Mouse (Mus musculus) adrenal gland, postnatal 4 days (tissue): ENCODE data around the gene Unk. TPM values are rescaled to one million over a fixed set of nuclear protein-coding genes. Genes with fewer than 3 reads are reported as not detected.
"Not testable (repeated sequence)": the region's sequence is repeated elsewhere in the genome, so short reads cannot be mapped to it uniquely, and the experiment has no call there.

Source experiments
- DNase-seq, 2 experiments: peaks; one replicate each; pipeline ENCODE4 v3.0.0; 2021 to 2022; ENCODE audit warnings: low spot score in 2 of 2, mixed read lengths in 2 of 2
- total RNA-seq, 2 experiments: library from RNA; stranded (reverse); gene quantifications; 2 replicates each; pipeline ENCODE4 v1.2.3; 2021

The Unk gene
- total RNA-seq, 2 experiments from 2014 or later = 41.3 to 45.5 TPM

DNA sequence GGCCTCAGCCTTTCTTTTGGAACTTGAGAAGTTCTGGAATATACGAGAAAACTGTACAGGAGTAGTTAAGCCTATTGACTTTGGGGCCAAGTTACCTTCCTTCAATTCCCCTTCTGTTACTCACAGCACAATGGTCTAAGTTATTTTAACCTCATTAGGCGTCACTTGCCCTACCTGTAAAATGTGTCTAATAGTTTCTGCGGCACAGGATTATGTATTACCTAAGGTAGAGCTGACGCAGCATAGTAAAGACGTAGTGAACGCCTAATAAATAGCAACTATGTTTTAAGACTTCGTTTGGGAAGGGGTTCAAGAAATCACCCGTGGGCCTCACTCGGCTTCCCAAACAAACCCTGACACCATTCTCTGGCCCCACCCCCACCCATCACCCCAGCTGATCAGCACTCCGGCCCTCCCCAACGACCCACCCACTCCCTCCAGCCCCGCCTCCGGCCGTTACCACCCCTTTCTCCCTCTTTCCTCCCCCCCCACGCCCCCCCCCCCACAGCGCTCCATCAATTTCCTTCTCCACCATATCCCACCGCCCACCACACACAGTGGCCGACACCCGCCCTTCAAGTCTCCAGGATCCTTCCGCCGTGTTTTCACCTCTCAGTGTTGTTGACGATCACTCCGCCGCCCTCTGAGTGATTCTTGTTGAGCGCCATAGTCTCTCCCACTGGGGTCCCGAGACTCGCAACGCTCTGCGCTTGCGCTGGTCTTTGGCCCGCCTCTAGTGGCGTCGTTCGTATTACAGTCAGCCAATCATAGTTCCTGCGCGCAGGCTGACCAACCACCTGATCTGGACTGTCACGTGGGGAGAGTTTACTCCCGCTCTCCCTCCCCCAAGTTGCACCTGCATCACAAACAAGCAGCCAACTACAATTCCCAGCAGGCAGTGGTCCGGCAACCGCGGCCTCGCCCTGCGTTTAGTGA is 56.4 kb downstream of the Unk start, which contains the start of gene Wbp2:
Gene Wbp2 (minus strand): TSS at position 738 of the 936 bp plus-strand sequence.
- peak; percentile 83 to 92 for DNase-seq

DNA sequence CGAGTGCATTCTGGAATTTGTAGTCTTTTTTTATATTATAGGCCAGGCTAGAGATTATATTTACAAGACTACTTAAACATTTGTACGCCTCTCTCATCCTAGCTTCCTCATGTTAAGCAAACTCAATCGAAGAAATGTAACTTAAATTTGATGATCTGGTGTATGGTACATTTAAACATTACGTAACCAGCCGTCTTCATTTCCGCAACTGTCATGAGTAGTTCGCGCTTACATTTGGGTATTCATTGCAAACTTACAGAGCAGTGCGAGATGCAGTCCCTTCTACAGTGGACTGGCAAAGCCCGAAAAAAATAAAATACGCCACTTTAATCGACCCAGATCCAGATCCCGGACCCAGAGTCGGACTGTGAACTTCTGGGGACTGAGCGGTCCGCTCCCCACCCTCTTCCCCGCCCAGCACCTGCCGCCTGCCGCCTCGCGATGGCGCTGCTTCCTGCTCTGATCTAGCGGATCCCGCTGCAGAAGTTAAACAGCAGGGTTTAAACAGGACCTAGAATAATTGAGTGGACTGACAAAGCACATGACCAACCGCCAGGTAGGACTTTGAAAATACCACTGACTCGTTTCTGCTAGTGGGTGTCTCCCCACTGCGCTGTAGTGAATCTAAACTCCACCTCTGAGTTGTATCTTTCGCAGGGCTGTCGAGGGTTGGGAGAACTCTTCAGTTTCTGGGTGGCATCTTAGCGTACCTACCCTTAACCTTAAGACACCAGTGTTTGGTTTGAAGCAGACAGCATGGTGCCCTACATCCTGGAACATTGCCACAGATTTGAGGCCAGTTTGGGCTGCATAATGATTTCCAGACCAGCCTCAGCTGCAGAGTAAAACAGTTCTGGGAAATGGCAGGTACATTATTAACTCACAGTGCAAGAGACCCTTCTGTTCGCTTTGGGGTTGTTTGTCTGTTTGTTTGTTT is 57.3 kb downstream of the Unk start:
- DNase-seq = peak; percentile 69 to 75

DNA sequence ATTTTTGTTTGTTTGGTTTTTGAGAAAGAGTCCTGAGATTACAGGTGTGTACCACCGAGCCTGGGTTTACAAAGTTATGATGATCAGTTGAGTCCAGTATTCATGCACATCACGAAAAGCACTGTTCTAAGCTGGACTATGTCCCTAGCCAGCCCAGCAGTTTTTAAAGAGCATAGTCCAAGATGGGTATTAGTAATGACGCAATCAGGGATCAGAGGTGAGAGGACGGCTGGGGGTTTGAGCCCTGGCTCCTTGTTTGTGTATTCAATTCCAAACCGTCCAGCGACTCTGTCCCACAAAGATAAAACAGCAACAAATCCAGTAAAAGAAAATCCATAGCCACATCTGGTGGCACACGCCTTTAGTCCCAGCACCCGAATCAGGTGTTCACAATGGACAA is 58.1 kb downstream of the Unk start:
- no peak for DNase-seq

DNA sequence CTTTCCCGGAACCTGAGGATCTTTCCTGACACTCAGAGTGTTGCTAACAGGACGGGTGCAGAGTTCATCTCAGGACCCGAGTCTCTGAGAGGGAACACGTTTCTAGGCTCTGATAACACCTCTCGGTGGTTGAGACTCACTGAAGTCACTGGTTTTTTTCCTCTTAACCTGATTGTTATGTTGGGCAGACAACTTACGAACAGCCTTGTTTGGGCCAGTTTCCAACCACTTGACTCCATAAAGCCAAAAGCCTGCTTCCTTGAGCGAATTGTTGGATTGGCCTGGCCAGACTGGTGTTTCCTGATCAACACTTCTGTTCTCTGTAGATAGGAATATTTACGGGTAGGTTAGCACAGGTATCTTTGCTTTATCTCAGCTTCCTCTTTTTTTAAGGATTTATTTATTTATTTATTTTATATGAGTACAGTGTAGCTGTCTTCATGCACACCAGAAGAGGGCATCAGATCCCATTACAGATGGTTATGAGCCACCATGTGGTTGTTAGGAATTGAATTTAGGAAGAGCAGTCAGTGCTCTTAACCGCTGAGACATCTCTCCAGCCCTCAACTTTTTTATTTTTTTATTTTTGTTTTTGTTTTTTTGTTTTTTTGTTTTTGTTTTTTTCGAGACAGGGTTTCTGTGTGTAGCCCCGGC is 58.7 kb downstream of the Unk start:
- DNase-seq = no peak

DNA sequence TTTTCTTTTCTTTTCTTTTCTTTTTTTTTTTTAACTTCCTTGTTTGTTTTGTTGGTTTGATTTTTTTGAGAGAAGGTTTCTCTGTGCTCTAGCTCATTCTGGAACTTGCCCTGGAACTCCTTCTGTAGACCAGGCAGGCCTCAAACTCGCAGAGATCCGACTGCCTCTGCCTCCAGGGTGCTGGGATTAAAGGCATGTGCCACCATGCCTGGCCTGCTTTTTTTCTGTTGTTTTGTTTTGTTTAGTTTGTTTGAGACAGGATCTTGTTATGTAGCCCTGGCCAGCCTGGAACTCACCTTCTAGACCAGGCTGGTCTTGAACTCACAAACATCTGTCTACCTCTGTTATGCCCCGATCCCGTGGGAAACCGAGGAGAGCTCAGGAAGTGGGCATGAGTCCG is 59.4 kb downstream of the Unk start:
- no peak for DNase-seq

DNA sequence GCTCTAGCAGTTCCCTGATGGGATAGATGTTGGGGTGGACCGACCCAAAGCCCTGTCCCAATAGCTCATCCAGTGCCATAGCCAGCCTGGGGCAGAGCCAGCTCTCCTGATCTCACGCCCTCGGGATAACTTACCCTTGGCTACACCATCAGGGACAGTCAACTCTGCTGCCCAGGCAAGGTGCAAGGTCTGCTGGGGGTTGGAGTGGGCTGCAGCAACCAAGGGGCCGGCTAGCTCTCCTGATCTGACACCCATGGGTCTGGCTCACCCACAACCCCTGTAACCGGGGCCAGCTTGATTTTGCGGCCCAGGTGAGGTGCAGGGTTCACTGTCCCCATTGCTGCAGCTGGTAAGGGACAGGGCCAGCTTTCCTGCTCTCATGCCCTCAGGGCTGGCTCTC is 61.5 kb downstream of the Unk start:
- DNase-seq = no peak

DNA sequence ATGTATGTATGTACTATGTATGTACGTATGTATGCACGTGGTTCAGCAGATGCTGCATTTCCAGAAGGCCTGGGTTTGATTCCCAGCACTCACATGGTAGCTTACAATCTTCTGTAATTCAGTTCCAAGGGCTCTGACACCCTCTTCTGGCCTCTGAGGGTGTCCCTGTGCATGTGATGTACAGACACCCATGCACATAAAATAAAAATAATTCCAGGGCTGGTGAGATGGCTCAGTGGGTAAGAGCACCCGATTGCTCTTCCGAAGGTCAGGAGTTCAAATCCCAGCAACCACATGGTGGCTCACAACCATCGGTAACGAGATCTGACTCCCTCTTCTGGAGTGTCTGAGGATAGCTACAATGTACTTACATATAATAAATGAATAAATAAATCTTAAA is 62.8 kb downstream of the Unk start:
- DNase-seq = not testable (repeated sequence)

DNA sequence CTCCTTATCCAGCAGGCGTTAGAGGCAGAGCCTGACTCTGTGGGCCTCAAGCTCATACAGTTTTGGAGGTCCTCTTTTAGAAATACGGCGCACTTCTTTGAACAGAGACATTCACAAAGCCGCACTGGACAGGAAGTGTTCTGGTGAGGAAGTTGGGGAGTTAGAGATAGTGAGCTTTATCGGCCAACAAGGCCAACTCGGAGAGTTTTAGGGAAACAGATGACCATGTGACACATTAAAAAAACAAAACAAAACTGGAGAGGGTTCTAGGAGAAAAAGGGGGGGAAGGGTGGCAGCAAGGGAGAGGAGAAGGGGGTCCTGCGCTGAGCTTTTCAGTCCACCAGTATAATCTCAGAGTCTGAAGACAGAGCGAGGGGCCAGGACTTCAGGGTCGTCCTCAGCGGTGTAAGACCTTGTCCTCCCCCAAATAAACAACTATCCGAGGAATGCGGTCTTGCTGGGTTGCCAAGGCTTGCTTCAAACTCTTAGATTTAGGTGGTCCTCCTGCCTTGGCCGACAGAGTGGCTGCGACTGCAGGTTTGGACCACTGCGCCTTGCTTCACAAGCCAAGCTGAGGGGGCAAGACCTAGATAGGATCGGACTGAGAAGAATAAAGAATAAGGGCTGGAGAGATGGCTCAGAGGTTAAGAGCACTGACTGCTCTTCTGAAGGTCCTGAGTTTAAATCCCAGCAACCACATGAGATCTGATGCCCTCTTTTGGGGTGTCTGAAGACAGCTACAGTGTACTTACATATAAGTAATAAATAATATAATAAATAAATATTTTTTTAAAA is 63.8 kb downstream of the Unk start:
- no peak for DNase-seq

DNA sequence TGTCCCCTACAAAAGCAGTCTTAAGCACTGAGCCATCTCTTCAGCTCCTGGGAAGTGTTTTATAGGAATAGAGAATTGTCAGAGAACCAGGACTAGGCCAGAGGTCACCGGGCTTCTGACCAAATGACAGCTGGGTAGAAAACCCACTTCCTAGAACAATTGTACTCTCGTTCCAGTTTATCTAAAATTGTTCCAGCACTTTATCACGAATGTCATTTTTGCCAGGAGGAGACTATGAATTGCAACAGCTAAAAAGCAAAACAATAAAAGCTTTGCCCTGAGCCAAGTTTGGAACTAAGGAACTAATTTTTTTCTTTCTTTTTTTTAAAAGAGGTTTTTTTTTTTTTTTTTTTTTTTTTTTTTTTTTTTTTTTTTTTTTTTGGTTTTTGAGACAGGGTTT is 65.5 kb downstream of the Unk start:
- no peak for DNase-seq

DNA sequence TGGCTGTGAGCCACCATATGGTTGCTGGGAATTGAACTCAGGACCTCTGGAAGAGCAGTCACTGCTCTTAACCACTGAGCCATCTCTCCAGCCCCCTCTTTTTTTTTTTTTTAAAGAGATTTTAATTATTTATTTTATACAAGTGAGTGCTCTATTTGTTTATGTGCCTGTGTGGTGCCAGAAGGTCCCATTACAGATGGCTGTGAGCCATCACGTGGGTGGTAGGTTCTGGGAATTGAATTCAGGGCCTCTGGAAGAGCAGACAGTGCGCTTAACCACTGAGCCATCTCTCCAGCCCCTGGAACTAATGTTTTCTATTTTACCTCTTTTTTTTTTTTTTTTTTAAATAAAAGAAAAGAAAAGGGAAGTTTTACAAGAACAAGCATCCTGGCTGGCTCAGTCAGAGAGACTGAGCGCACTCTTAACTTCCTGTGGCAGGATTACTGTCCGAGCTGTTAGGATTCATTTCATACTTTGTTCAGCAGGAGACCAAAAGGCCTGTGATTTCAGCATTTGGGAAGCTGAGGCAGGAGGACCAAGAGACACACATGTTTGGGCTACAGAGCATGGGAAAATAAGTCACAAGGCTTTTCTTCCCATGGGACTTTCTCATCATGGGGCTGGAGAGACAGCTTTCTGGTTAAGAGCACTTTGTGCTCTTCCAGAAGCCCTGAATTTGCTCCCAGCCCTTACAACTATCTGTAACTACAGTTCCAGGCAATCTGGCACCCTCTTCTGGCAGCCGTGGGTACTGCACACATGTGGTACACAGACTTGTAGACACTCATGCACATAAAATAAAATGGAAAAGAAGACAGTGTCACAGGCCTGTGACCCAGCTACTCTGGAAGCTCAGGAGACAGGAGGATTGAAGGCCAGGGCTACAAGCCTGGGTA is 66.3 kb downstream of the Unk start:
- no peak for DNase-seq

DNA sequence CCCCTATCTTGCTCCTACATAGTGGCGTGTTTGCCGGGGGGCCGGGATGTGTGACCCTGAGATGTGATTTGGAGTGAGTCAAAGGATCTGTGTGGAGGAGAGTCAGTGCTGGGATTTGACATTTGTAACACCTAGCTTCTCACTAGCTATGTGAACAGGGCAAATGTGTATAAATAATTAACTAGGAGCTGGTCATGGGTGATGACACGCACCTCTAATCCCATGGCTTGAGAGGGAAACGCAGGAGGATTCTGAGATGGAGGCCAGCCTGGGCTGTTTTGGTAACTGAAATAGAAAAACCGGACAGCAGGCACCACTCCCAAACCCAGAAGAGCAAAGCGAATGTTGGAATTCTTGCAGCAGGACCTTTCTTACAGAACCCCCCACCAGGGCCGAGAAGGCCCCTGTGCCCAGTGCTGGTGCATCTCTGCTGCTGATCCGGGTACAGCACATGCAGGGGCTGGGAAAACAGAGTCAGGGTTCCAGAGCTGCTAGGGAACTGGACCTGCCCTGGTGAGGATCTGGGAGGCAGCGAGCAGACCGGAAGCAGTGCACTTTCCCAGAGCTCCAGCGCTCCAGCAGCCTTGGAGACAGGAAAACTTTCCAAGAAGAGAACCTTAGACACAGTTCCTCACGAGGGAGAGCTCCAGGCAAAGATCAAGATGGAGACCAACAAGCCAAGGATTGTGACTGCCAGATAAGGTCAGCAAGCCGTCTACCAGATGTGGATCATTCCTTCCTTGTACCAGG is 68.8 kb downstream of the Unk start:
- DNase-seq = no peak

DNA sequence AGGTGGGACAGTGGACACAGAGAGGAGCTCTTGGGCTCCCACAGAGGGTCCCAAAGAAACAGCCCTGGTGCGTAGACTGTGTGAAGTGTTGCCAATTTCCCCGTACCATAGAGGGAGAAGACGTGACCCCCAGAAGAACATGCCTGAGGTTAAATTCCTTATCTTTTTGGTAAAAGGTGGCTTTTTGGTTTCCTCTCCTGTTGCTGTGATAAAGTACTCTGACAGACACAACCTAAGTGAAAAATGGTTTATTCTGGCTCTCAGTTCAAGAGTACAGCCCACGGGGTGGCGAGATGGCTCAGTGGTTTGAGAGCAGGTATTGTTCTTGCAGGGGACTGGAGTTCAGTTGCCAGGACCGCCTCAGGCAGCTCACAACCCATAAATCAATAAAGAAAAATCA is 69.3 kb downstream of the Unk start:
- no peak for DNase-seq

DNA sequence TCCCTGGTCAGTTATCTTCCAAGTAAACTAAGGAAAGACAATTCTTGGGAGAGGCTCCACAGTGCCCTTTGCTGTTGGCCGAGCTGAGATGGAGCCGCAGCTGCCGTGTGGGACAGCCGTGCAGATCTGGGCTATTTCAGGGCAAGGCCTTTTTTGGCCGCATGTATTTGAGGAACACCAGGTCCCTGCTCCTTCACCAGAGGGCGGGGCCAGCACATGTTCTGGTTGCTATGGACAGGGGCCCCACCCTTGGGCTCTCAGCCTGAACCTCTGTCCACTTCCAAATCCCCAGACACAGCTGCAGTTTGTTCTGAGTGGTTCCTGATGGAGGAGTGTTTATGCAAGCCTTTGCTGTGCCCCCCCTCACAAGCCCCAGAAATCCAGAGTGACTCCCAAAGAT is 70.3 kb downstream of the Unk start:
- DNase-seq = no peak

DNA sequence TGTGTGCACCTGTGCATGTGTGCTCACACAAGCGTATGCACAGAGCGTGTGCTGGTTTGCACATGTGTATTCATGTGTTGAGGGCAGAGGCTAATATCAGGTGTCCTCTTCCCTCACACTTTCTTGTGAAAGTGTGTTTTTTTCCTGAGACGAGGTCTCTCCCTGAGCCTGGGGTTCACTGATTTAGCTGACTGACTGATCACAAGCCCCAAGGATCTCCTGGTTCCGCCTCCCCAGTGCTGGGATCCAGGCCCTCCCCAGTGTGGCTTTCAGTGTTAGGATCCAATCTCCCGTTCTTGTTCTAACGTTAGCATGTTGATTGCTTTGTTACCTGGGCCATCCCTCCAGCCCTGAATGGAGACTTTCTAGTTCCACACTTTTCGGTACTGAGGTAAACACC is 70.7 kb downstream of the Unk start:
- no peak for DNase-seq

DNA sequence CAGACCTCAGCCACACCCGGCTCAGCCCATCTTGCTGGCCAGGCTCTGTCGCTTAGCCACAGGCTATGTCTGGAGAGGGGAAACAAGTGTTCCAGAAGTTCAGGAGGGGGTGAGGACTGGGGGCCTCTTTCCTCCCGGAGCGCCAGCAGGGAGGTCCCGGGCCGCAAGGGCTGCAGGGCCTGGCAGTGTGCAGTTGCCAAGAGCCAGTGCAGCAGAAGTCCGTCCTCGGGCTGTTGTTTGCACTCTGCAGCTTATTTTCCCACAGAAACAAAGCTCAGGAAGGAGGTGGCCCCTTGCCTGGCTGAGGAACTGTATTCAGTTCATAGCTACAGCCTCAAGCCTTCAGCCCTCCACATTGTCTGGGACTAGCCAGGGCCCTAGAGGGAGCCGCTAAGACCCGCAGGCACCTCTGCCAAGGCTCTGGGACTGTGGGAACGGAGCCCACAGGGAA is 71.8 kb downstream of the Unk start:
- DNase-seq = no peak

DNA sequence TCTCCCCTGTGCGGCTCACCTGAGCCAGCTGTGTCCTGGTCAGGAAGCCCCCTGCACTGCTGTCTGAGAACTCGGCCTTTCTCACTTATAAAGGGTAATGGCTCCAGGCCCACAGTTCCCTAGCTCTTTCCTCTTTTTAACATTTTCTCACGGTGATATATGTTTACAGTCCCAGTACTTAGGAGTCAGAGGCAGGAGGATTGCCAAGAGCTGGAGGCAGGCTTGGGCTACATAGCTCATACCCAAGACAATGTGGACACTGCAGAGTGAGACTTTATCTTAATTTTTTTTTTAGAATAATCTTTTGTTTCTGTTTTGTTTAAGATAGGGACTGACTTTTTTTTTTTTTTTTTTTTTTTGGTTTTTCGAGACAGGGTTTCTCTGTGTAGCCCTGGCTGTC is 72.3 kb downstream of the Unk start:
- no peak for DNase-seq

DNA sequence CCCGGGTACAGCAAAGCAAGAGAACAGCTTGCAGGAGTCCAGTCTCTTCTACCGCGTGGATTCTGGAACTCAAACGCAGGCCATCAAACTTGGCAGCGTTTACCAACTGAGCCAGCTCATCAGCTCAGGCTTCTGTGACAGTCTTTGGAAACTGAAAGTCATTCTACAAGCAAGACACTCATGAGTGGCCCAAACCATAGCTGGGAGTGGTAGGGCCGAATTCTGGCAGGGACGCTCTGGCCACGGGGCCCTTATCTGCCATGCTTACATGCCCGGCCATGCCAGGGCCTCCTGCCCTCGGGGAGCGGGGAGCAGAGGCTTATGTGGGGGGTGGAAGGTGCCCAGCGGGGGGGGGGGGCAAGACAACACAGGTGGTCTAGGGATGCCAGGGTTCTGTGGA is 73.5 kb downstream of the Unk start:
- DNase-seq = no peak

DNA sequence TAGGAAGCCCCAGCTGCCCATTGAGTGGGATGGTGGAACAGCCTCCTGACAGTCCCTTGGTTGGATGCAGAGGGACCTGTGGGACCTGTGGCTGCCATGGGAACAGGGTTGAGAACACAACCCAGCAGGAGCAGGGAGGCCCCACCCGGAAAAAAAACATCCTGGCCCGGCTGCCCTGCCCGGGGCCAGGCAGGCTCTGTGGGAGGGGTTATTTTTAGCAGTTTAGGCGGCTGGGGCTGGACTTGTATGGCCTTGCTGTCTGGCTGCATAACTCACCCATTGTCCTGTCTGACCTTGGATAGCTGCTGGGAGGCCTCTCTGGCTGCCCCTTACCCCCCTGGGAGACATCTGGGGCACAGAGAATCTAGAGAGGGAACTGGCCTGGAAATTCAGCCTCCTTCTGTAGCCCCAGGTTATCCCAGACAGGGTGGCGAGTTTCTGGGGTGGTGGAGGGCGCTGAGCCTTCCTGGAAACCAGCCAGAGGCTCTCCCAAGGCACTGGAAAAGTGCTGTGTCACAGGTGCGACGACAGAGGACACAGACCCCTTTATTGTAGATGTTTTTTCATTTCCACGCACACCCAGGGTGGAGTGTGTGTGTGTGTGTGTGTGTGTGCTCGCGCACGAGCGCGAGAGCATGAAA is 74.0 kb downstream of the Unk start:
- peak in 1 of 2 experiments; percentile 56 for DNase-seq
